Mouse (Mus musculus) limb, embryonic 15.5 days (tissue): ENCODE results near the gene Tom1l2. TPM values are rescaled to one million over a fixed set of nuclear protein-coding genes. Genes with fewer than 3 reads are reported as not detected.
A peak's percentile ranks its signal among the peaks of the same experiment; 100 is the strongest.

Experiments
- ATAC-seq: fragments of 200-750 bp; cut with Nextera tagmentation; 2 replicates; pipeline ENCODE4 v1.8.0; 2017; ENCODE audit warnings: low read depth, moderate TSS enrichment; ENCODE audit not compliant: insufficient number of reproducible peaks, low FRiP score, low TSS enrichment
- H3K27ac ChIP-seq: fragments of 300-500 bp; sonication (generic); 2 replicates; pipeline ENCODE4 v1.5.1; 2015; ENCODE audit warnings: moderate library complexity, mild to moderate bottlenecking, inconsistent platforms
- H3K27me3 ChIP-seq: fragments of 300-500 bp; sonication (generic); 2 replicates; pipeline ENCODE4 v1.6.1; 2015; ENCODE audit warnings: inconsistent platforms
- H3K36me3 ChIP-seq: fragments of 300-500 bp; sonication (generic); 2 replicates; pipeline ENCODE4 v1.6.1; 2015; ENCODE audit warnings: inconsistent platforms
- H3K4me1 ChIP-seq: fragments of 300-500 bp; sonication (generic); 2 replicates; pipeline ENCODE4 v1.6.1; 2015; ENCODE audit warnings: inconsistent platforms
- H3K4me2 ChIP-seq: fragments of 300-500 bp; sonication (generic); 2 replicates; pipeline ENCODE4 v1.6.1; 2015; ENCODE audit warnings: mild to moderate bottlenecking, inconsistent platforms
- H3K4me3 ChIP-seq: fragments of 300-500 bp; sonication (generic); 2 replicates; pipeline ENCODE4 v1.5.1; 2015; ENCODE audit warnings: mild to moderate bottlenecking, inconsistent platforms
- H3K9ac ChIP-seq: fragments of 300-500 bp; sonication (generic); 2 replicates; pipeline ENCODE4 v1.6.1; 2015; ENCODE audit warnings: inconsistent platforms
- H3K9me3 ChIP-seq: fragments of 300-500 bp; sonication (generic); 2 replicates; pipeline ENCODE4 v1.6.1; 2016; ENCODE audit warnings: inconsistent platforms
- WGBS: fragments of 180-500 bp; shearing (Covaris S2); methylation state at CpG from one replicate; pipeline ENCODE4 v1.1.7; 2015; 5-methylcytosine and 5-hydroxymethylcytosine counted together
- polyA plus RNA-seq: library from polyadenylated mRNA; unstranded; fragments of >200 nt; fragmentation: Nextera tagmentation; extraction: Ambion mirVana; gene quantifications from 2 replicates; pipeline ENCODE4 v1.2.1, GENCODE M21; 2015

The Tom1l2 gene
- polyA plus RNA-seq, 1 experiment from 2014 or later: 33.7 TPM

GRCm38 (mm10) chr11:60244503-60245143 lies 108.1 kb downstream of the Tom1l2 start:
- peaks cover 45% of the 10 kb centered on the region for H3K36me3 ChIP-seq
- H3K27ac ChIP-seq: no peak overlapping the region
- H3K4me3 ChIP-seq: no peak overlapping the region
- ATAC-seq: no peak
- H3K4me1 ChIP-seq: peaks cover 19% of the 10 kb centered on the region
- no peak overlapping the region for H3K9ac ChIP-seq
- H3K27me3 ChIP-seq: no peaks in the 10 kb centered on the region
- WGBS: 77% methylated on average over 11 of the region's 11 CpGs
- no peaks in the 10 kb centered on the region for H3K9me3 ChIP-seq
- no peak overlapping the region for H3K4me2 ChIP-seq

- no peak overlapping the region for H3K4me2 ChIP-seq
- 82% methylated on average over 4 of the region's 4 CpGs for WGBS
- no peaks in the 10 kb centered on the region for H3K27me3 ChIP-seq
- ATAC-seq: no peak
- H3K27ac ChIP-seq: no peak overlapping the region
- H3K9me3 ChIP-seq: no peaks in the 10 kb centered on the region
- no peak overlapping the region for H3K4me3 ChIP-seq
- H3K9ac ChIP-seq: no peak overlapping the region
- peaks cover 66% of the 10 kb centered on the region for H3K36me3 ChIP-seq
- no peaks in the 10 kb centered on the region for H3K4me1 ChIP-seq
Measured at GRCm38 (mm10) chr11:60240509-60240908, 112.2 kb downstream of the Tom1l2 start.

- Histone ChIP-seq H3K27me3 (no peaks in the 10 kb centered on the region), H3K27ac (no peak overlapping the region), H3K9me3 (no peaks in the 10 kb centered on the region), H3K4me1 (peaks cover 29% of the 10 kb centered on the region), H3K36me3 (peaks cover 32% of the 10 kb centered on the region), H3K4me3 (no peak overlapping the region), H3K4me2 (no peak overlapping the region), H3K9ac (no peak overlapping the region)
- ATAC-seq: no peak
- 59% methylated on average over 5 of the region's 5 CpGs for WGBS
Measured at GRCm38 (mm10) chr11:60235351-60235750, 117.4 kb downstream of the Tom1l2 start.

- Histone ChIP-seq H3K36me3 (peaks cover 32% of the 10 kb centered on the region), H3K4me1 (peaks cover 36% of the 10 kb centered on the region), H3K27me3 (no peaks in the 10 kb centered on the region), H3K4me2 (no peak overlapping the region), H3K4me3 (no peak overlapping the region), H3K9ac (no peak overlapping the region), H3K9me3 (no peaks in the 10 kb centered on the region), H3K27ac (peak overlapping the region; percentile 54)
- WGBS: 45% methylated on average over 8 of the region's 8 CpGs
- ATAC-seq: no peak
Measured at GRCm38 (mm10) chr11:60233235-60233634, 119.5 kb downstream of the Tom1l2 start.

- Histone ChIP-seq H3K36me3 (peaks cover 32% of the 10 kb centered on the region), H3K4me1 (peaks cover 36% of the 10 kb centered on the region), H3K27me3 (no peaks in the 10 kb centered on the region), H3K9ac (no peak overlapping the region), H3K4me3 (no peak overlapping the region), H3K9me3 (no peaks in the 10 kb centered on the region), H3K4me2 (no peak overlapping the region), H3K27ac (peak overlapping the region; percentile 54)
- 71% methylated on average over 14 of the region's 14 CpGs for WGBS
- ATAC-seq: no peak
Measured at GRCm38 (mm10) chr11:60232441-60233058, 120.2 kb downstream of the Tom1l2 start.

GRCm38 (mm10) chr11:60231951-60232350 lies 120.8 kb downstream of the Tom1l2 start:
- ATAC-seq: no peak
- Histone ChIP-seq H3K4me2 (no peak overlapping the region), H3K36me3 (peaks cover 28% of the 10 kb centered on the region), H3K9ac (no peak overlapping the region), H3K4me3 (no peak overlapping the region), H3K27me3 (no peaks in the 10 kb centered on the region), H3K9me3 (no peaks in the 10 kb centered on the region), H3K4me1 (peaks cover 36% of the 10 kb centered on the region), H3K27ac (no peak overlapping the region)
- 48% methylated on average over 4 of the region's 4 CpGs for WGBS

- Histone ChIP-seq H3K4me1 (peaks cover 36% of the 10 kb centered on the region), H3K9ac (no peak overlapping the region), H3K36me3 (peaks cover 31% of the 10 kb centered on the region), H3K27me3 (no peaks in the 10 kb centered on the region), H3K9me3 (no peaks in the 10 kb centered on the region), H3K4me3 (no peak overlapping the region), H3K4me2 (no peak overlapping the region), H3K27ac (no peak overlapping the region)
- 73% methylated on average over 3 of the region's 3 CpGs for WGBS
- no peak for ATAC-seq
Measured at GRCm38 (mm10) chr11:60231326-60231725, 121.4 kb downstream of the Tom1l2 start.

- no peak overlapping the region for H3K4me2 ChIP-seq
- no peak overlapping the region for H3K9ac ChIP-seq
- H3K27me3 ChIP-seq: no peaks in the 10 kb centered on the region
- WGBS: 87% methylated on average over 7 of the region's 7 CpGs
- H3K9me3 ChIP-seq: no peaks in the 10 kb centered on the region
- peaks cover 23% of the 10 kb centered on the region for H3K36me3 ChIP-seq
- peaks cover 36% of the 10 kb centered on the region for H3K4me1 ChIP-seq
- no peak for ATAC-seq
- H3K27ac ChIP-seq: no peak overlapping the region
- no peak overlapping the region for H3K4me3 ChIP-seq
Measured at GRCm38 (mm10) chr11:60230512-60230911, 122.2 kb downstream of the Tom1l2 start.

GRCm38 (mm10) chr11:60229821-60230220 lies 122.9 kb downstream of the Tom1l2 start:
- Histone ChIP-seq H3K4me3 (no peak overlapping the region), H3K9me3 (no peaks in the 10 kb centered on the region), H3K9ac (no peak overlapping the region), H3K36me3 (peaks cover 19% of the 10 kb centered on the region), H3K27ac (no peak overlapping the region), H3K4me1 (peaks cover 36% of the 10 kb centered on the region), H3K27me3 (no peaks in the 10 kb centered on the region), H3K4me2 (no peak overlapping the region)
- ATAC-seq: no peak
- WGBS: 60% methylated on average over 13 of the region's 13 CpGs

- ATAC-seq: no peak
- H3K36me3 ChIP-seq: peaks cover 19% of the 10 kb centered on the region
- peaks cover 38% of the 10 kb centered on the region for H3K4me1 ChIP-seq
- no peak overlapping the region for H3K9ac ChIP-seq
- no peak overlapping the region for H3K4me3 ChIP-seq
- H3K4me2 ChIP-seq: no peak overlapping the region
- H3K9me3 ChIP-seq: no peaks in the 10 kb centered on the region
- WGBS: 55% methylated on average over 3 of the region's 3 CpGs
- no peaks in the 10 kb centered on the region for H3K27me3 ChIP-seq
- H3K27ac ChIP-seq: no peak overlapping the region
Measured at GRCm38 (mm10) chr11:60228525-60228924, 124.2 kb downstream of the Tom1l2 start.

GRCm38 (mm10) chr11:60225874-60226273 lies 126.8 kb downstream of the Tom1l2 start:
- H3K9ac ChIP-seq: no peak overlapping the region
- H3K4me1 ChIP-seq: peaks cover 38% of the 10 kb centered on the region
- no peak overlapping the region for H3K4me3 ChIP-seq
- H3K36me3 ChIP-seq: peaks cover 19% of the 10 kb centered on the region
- no peaks in the 10 kb centered on the region for H3K9me3 ChIP-seq
- WGBS: 90% methylated on average over 1 of the region's 1 CpGs
- H3K27me3 ChIP-seq: no peaks in the 10 kb centered on the region
- no peak overlapping the region for H3K4me2 ChIP-seq
- H3K27ac ChIP-seq: no peak overlapping the region; the same call in 1 of the 2 replicates
- ATAC-seq: no peak

GRCm38 (mm10) chr11:60224676-60225075 lies 128.0 kb downstream of the Tom1l2 start:
- H3K9me3 ChIP-seq: no peaks in the 10 kb centered on the region
- no peak overlapping the region for H3K4me2 ChIP-seq
- H3K4me3 ChIP-seq: no peak overlapping the region
- ATAC-seq: no peak
- peaks cover 33% of the 10 kb centered on the region for H3K4me1 ChIP-seq
- WGBS: 51% methylated on average over 4 of the region's 4 CpGs
- H3K36me3 ChIP-seq: peaks cover 18% of the 10 kb centered on the region
- no peaks in the 10 kb centered on the region for H3K27me3 ChIP-seq
- no peak overlapping the region for H3K9ac ChIP-seq
- H3K27ac ChIP-seq: no peak overlapping the region
